Mouse (Mus musculus): Measurements from ENCODE around the gene Zfp760.
"Not testable (repeated sequence)": the region's sequence is repeated elsewhere in the genome, so short reads cannot be mapped to it uniquely, and the experiment has no call there.

- TF ChIP-seq CTCF (conservative IDR thresholded peaks at IDR 0.05; ENCODE audit: low read length); POU5F1 (IDR thresholded peaks at IDR 0.05; ENCODE audit: borderline replicate concordance, low read length): not testable (repeated sequence)
These were observed 27.5 kb upstream of the Zfp760 start for GRCm38 (mm10) chr17:21680019-21680376.

Measured in E14TG2a.4 (cell line).